Mouse (Mus musculus) hindbrain, embryonic 13.5 days (tissue): ENCODE measurements around the gene Bud31. TPM values are rescaled to one million over a fixed set of nuclear protein-coding genes. Genes with fewer than 3 reads are reported as not detected.
"Not testable (repeated sequence)": the region's sequence is repeated elsewhere in the genome, so short reads cannot be mapped to it uniquely, and the experiment has no call there.

Source experiments
- ATAC-seq: fragments of 200-750 bp; cut with Nextera tagmentation; 2 replicates; pipeline ENCODE4 v1.8.0; 2017; ENCODE audit warnings: moderate TSS enrichment; ENCODE audit not compliant: low FRiP score
- H3K27ac ChIP-seq: fragments of 300-500 bp; sonication (generic); 2 replicates; pipeline ENCODE4 v1.5.1; 2015; ENCODE audit warnings: inconsistent platforms, mild to moderate bottlenecking, moderate library complexity
- H3K27me3 ChIP-seq: fragments of 300-500 bp; sonication (generic); 2 replicates; pipeline ENCODE4 v1.6.1; 2015; ENCODE audit warnings: mild to moderate bottlenecking, inconsistent platforms
- H3K36me3 ChIP-seq: fragments of 300-500 bp; sonication (generic); 2 replicates; pipeline ENCODE4 v1.6.1; 2015; ENCODE audit warnings: mild to moderate bottlenecking, inconsistent platforms
- H3K4me1 ChIP-seq: fragments of 300-500 bp; sonication (generic); replicated peaks from 2 replicates; pipeline ENCODE4 v1.6.1; 2015; ENCODE audit warnings: inconsistent platforms
- H3K4me2 ChIP-seq: fragments of 300-500 bp; sonication (generic); 2 replicates; pipeline ENCODE4 v1.6.1; 2015; ENCODE audit warnings: inconsistent platforms, mild to moderate bottlenecking, moderate library complexity
- H3K4me3 ChIP-seq: fragments of 300-500 bp; sonication (generic); 2 replicates; pipeline ENCODE4 v1.5.1; 2015; ENCODE audit warnings: mild to moderate bottlenecking, inconsistent platforms
- H3K9ac ChIP-seq: fragments of 300-500 bp; sonication (generic); 2 replicates; pipeline ENCODE4 v1.6.1; 2015; ENCODE audit warnings: mild to moderate bottlenecking, inconsistent platforms
- H3K9me3 ChIP-seq: fragments of 300-500 bp; sonication (generic); 2 replicates; pipeline ENCODE4 v1.6.1; 2016; ENCODE audit warnings: inconsistent platforms
- WGBS: fragments of 180-500 bp; shearing (Covaris S2); methylation state at CpG from one replicate; pipeline ENCODE4 v1.1.7; 2015; 5-methylcytosine and 5-hydroxymethylcytosine counted together
- polyA plus RNA-seq: library from polyadenylated mRNA; unstranded; fragments of >200 nt; fragmentation: Nextera tagmentation; extraction: Ambion mirVana; gene quantifications from 2 replicates; pipeline ENCODE4 v1.2.1, GENCODE M21; 2015

Gene Bud31
- 213 and 218 TPM in 2 replicates for polyA plus RNA-seq

DNA sequence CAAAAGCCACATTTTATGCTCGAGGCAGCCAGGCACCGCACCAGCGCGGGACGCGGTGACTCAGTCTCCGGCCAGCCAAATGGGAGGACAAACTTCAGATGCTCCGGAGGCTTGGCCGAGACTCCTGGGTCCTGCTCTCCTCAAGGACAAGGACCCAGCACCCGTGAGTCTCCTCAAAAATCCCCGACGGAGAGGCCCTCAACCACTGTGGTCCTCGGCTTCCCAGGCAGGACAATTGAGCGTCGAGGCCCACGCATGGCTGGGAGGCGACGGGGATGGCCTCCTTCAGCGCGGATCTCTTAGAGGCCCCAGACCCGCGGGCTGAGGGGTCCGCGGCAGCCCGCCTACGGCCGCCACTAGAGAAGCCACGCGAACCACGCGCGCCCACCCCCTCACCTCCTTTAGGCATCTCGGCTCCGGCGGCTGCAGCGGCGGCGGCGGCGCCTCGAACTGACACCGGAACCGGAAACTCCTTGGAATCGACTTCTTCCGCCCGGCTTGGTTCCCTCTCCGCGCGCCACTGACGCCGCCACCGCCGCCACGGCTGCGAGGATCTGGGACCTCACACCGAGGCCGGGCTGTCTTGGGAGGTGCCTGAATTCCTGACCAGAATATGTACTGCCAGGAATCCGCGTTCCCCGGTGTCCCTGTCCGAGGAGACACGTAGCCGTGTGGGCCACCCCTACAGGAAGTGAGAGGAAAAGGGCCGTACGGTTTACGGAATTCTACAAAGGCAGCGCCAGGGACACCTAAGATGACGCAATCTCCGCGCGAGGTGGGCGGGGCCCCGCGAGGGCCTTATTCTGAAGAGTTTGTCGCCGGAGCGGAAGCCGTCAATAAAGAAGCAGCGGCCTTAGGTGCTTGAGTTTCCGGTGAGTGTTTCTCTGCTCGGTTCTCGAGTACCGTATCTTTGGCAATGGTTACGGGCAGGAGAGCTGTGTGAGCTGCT is at the start of gene Bud31, which contains the start of gene Pdap1:
Gene Bud31, plus strand, starts transcription at position 792 of the 949 bp plus-strand sequence.
Gene Pdap1, minus strand, starts transcription at position 668 of the 949 bp plus-strand sequence.
- peak within 1 kb of the TSS; percentile 94 for H3K4me2 ChIP-seq
- under 1% methylated on average over 84 of the region's 84 CpGs for WGBS
- no peaks in the 10 kb centered on the region for H3K27me3 ChIP-seq
- peak within 1 kb of the TSS; percentile 92 for H3K9ac ChIP-seq
- peak within 1 kb of the TSS; percentile 94 for H3K27ac ChIP-seq
- peak within 1 kb of the TSS; percentile 94 for H3K4me3 ChIP-seq
- peaks cover 61% of the 10 kb centered on the region for H3K36me3 ChIP-seq
- H3K4me1 ChIP-seq, result peaks cover 36% of the 10 kb centered on the region
- ATAC-seq, result peak; percentile 94
- H3K9me3 ChIP-seq, result no peaks in the 10 kb centered on the region

DNA sequence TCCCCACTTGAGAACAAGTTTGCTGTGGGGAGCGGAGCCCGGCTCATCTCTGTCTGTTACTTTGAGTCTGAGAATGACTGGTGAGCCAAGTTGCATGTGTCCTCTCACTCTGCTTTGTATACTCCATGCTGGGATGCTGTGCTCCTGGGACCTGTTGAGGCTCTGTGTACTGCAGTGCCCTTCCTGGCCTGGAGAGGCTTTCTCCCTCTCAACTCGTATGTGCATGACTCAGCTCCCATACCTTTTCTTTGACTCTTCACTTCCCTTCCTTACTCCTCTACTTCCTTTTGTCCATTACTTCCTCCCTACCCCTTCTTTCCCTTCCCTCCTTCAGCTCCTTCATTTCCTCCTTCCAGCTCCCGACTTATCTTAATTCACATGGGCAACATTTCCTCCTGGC is 44.0 kb upstream of the Bud31 start:
- Histone ChIP-seq H3K36me3 (peaks cover 97% of the 10 kb centered on the region), H3K4me2 (no peak overlapping the region), H3K9ac (no peak overlapping the region), H3K9me3 (no peaks in the 10 kb centered on the region), H3K27me3 (no peaks in the 10 kb centered on the region), H3K4me1 (no peaks in the 10 kb centered on the region), H3K4me3 (no peak overlapping the region), H3K27ac (no peak overlapping the region)
- 93% methylated on average over 4 of the region's 4 CpGs for WGBS
- ATAC-seq, result no peak

DNA sequence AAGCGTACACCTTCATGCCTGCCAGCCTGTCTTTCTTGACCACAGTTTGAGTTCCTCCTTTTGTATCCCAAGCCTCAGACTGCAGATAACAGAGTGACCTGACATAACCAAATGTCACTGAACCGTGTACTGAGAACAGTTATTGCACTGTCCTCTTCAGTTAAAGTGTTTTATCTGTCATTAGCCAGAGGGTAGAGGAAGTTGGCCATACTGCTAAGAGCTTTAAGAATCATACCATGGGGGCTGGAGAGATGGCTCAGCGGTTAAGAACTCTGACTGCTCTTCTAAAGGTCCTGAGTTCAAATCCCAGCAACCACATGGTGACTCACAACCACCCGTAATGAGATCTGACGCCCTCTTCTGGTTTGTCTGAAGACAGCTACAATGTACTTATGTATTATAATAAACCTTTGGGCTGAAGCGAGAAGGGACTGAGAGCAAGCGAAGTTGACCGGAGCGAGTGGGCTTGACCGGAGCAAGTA is 41.8 kb upstream of the Bud31 start:
- WGBS, result 95% methylated on average over 10 of the region's 10 CpGs
- Histone ChIP-seq H3K9me3 (no peaks in the 10 kb centered on the region), H3K4me3 (no peak overlapping the region), H3K27me3 (no peaks in the 10 kb centered on the region), H3K36me3 (peaks cover 98% of the 10 kb centered on the region), H3K4me1 (no peaks in the 10 kb centered on the region), H3K27ac (no peak overlapping the region), H3K9ac (no peak overlapping the region), H3K4me2 (no peak overlapping the region)
- no peak for ATAC-seq

DNA sequence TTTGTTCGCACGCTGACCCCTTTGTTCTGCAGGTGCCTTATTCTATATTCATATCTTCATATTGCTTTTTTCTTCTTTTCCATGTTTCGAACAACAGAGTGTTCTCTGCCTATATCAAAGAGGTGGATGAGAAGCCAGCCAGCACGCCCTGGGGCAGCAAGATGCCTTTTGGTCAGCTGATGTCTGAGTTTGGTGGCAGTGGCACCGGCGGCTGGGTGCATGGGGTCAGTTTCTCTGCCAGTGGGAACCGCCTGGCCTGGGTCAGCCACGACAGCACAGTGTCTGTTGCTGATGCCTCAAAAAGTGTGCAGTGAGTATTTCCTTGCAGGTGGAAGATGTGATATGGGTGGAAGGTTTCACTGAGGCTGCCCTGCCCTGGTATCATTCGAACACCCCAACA is 39.2 kb upstream of the Bud31 start:
- Histone ChIP-seq H3K4me2 (no peak overlapping the region), H3K4me1 (no peaks in the 10 kb centered on the region), H3K9me3 (no peaks in the 10 kb centered on the region), H3K27ac (no peak overlapping the region), H3K27me3 (no peaks in the 10 kb centered on the region), H3K9ac (no peak overlapping the region), H3K36me3 (peaks cover 98% of the 10 kb centered on the region), H3K4me3 (no peak overlapping the region)
- 93% methylated on average over 9 of the region's 9 CpGs for WGBS
- ATAC-seq, result no peak

DNA sequence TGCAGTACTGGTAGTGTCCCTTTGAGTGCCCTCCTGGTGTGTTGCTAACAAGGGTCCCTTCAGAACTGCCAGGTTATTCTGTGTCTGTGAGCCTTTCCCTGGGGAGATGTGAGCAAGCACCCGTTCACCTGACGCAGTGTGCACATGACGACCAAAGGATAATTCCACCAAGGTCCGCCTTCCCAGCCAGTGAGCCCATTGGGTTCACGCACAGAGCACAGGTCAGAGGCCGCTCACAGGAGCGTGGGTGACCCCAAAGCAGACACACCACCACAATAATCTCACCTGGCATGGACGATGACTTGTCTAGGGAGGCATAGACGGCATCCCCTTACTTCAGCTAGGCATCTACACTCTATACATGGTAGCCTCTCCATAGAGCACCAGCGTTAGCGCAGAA is 38.7 kb upstream of the Bud31 start:
- 98% methylated on average over 11 of the region's 11 CpGs for WGBS

DNA sequence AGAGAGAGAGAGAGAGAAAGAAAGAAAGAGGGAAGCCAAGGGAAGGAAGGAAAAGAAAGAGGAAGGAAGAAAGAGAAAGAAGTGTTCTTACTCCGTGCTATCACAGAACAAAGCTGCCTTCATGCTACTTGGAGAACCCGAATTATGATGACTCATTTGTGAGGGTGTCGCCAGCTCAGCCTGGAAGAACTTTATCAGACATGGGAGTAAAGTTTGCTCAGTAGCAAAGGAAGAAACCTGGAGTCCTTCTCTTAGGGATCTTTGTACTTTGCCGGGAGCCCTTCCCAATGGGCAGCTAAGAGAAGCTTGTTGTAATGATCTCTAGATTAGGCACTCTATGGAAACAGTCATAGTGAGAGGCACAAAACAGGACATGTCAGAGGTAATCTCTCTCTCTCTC is 37.5 kb upstream of the Bud31 start:
- H3K4me1 ChIP-seq, result no peaks in the 10 kb centered on the region
- H3K9me3 ChIP-seq, result no peaks in the 10 kb centered on the region
- peaks cover 98% of the 10 kb centered on the region for H3K36me3 ChIP-seq
- no peak overlapping the region for H3K4me3 ChIP-seq
- H3K27me3 ChIP-seq, result no peaks in the 10 kb centered on the region
- no peak for ATAC-seq
- no peak overlapping the region for H3K4me2 ChIP-seq
- 98% methylated on average over 4 of the region's 4 CpGs for WGBS
- no peak overlapping the region for H3K27ac ChIP-seq
- H3K9ac ChIP-seq, result no peak overlapping the region

More for the DNA sequence above, 38.7 kb upstream of the Bud31 start:
- not testable (repeated sequence) for H3K4me2 ChIP-seq, H3K9ac ChIP-seq, H3K27ac ChIP-seq, ATAC-seq, H3K4me3 ChIP-seq, H3K4me1 ChIP-seq, H3K9me3 ChIP-seq, H3K27me3 ChIP-seq
- H3K36me3 ChIP-seq, result peaks cover 98% of the 10 kb centered on the region

DNA sequence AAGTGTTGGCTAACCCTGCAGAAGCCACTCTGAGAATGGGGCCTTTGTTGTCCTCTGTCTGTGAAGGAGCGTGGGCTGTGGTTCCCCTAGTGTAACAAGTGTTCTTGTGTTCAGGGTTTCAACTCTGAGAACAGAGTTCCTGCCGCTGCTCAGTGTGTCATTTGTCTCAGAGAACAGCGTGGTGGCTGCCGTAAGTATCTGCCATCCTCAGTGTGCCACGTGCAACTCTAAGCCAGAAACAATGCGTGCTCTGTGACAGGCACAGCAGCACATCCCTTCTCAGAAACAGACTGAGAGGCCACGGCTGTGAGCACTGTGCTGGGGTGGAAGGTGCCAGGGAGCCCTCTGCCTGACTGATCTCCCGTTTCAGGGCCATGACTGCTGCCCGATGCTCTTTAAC is 35.8 kb upstream of the Bud31 start:
- Histone ChIP-seq H3K9ac (no peak overlapping the region), H3K36me3 (peaks cover 98% of the 10 kb centered on the region), H3K4me3 (no peak overlapping the region), H3K27ac (no peak overlapping the region), H3K9me3 (no peaks in the 10 kb centered on the region), H3K27me3 (no peaks in the 10 kb centered on the region), H3K4me2 (no peak overlapping the region), H3K4me1 (no peaks in the 10 kb centered on the region)
- 77% methylated on average over 9 of the region's 9 CpGs for WGBS
- peak; percentile 52; the same call in 1 of the 2 replicates for ATAC-seq

DNA sequence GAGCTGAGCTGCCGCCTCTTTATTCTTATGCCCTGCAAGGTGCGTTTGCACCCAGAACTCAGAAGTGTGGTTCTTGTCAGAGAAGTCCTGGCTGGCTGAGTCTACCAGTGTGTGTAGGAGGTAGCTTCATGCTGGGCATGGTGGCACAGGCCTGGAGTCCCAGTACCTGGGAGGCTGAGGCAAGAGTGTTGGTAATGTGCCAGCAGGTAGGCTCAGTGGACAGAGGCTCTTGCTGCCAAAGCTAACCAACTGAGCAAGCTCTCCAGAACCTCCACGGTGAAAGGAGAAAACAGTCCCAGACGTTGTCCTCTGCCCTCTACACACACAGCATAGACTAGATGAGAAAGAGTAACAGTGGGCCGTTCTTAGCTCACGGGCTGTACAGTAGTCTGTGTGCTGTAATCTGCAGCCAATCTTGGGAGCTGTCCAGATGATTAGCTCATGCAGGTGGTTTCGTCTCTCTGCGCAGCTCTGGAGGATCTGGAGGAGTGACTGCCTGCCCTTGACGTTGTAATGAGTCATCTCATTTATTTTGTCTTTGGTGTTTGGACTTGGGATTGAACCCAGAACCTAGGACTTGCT is 34.4 kb upstream of the Bud31 start:
- Histone ChIP-seq H3K4me2 (no peak overlapping the region), H3K9ac (no peak overlapping the region), H3K36me3 (peaks cover 98% of the 10 kb centered on the region), H3K4me3 (no peak overlapping the region), H3K9me3 (no peaks in the 10 kb centered on the region), H3K27me3 (no peaks in the 10 kb centered on the region), H3K4me1 (no peaks in the 10 kb centered on the region), H3K27ac (no peak overlapping the region)
- no peak for ATAC-seq
- WGBS, result 97% methylated on average over 9 of the region's 9 CpGs

DNA sequence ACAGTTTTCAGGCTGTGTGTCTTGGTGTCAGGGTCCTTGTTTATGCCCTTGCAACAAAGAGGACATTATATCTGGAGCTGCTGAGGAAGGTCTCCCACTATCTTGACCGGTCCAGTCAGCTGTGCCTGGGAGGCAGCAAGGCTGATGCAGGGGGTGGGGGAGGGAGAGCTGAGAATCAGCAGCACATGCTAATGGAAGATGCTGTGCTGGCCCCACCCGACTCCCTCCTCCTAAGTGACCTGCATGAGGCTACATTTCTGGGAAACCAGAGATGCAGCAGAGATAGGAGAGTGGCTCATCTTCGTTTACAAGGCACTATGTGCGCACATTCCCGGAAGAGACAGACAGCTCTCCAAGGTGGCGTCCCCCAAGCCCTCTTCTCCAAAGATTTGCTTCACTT is 29.8 kb upstream of the Bud31 start:
- ATAC-seq, result no peak
- Histone ChIP-seq H3K9ac (no peak overlapping the region), H3K9me3 (no peaks in the 10 kb centered on the region), H3K4me3 (no peak overlapping the region), H3K4me2 (no peak overlapping the region), H3K36me3 (peaks cover 58% of the 10 kb centered on the region), H3K27me3 (peaks cover 27% of the 10 kb centered on the region), H3K4me1 (peaks cover 13% of the 10 kb centered on the region), H3K27ac (no peak overlapping the region)
- 89% methylated on average over 6 of the region's 6 CpGs for WGBS

DNA sequence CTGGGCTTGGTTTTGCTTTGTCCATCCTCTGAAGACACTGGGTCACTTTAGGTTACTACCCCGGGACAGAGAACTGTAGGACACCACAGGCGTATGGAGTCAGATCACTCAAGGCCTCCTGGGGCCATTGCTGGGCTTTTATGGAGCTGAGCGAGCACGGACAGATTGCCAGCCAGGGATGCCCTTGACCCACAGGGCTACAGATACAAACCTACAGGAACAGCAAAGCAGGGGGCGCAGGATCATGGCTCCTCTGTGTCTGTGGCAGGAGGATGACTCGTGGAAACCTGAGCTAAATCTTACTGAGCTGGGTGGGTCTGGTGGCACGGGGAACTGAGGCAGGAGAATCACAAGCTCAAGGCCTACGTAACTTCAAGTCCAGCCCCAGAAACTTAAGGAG is 27.6 kb upstream of the Bud31 start:
- Histone ChIP-seq H3K4me1 (peaks cover 13% of the 10 kb centered on the region), H3K9ac (no peak overlapping the region), H3K4me3 (no peak overlapping the region), H3K27me3 (peaks cover 35% of the 10 kb centered on the region), H3K36me3 (peaks cover 36% of the 10 kb centered on the region), H3K9me3 (no peaks in the 10 kb centered on the region), H3K4me2 (no peak overlapping the region), H3K27ac (no peak overlapping the region)
- 81% methylated on average over 8 of the region's 8 CpGs for WGBS
- ATAC-seq, result no peak

DNA sequence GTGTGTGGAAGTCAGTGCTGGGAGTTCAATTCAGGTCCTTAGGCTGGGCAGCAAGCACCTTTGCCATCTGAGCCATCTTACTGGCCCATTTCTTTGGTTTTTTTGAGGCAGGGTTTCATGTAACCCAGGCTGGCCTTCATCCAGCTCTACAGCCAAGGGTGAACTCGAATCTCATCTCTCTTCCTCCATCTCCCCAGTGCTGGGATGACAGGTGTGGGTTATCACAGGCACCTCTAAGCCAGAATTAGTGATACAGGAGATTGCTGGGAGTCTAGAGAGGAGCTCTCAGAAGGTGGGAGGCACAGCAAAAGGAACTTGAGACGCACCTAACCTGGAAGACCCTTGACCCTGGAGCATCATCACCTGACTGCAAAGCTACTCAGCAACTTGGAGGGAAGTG is 26.7 kb upstream of the Bud31 start:
- no peaks in the 10 kb centered on the region for H3K9me3 ChIP-seq
- peaks cover 16% of the 10 kb centered on the region for H3K4me1 ChIP-seq
- no peak overlapping the region for H3K9ac ChIP-seq
- peaks cover 35% of the 10 kb centered on the region for H3K27me3 ChIP-seq
- H3K36me3 ChIP-seq, result peaks cover 28% of the 10 kb centered on the region
- no peak overlapping the region for H3K27ac ChIP-seq
- H3K4me3 ChIP-seq, result peak overlapping the region; percentile 43
- peak overlapping the region; percentile 55; the same call in 1 of the 2 replicates for H3K4me2 ChIP-seq
- WGBS, result 64% methylated on average over 2 of the region's 2 CpGs
- no peak for ATAC-seq

DNA sequence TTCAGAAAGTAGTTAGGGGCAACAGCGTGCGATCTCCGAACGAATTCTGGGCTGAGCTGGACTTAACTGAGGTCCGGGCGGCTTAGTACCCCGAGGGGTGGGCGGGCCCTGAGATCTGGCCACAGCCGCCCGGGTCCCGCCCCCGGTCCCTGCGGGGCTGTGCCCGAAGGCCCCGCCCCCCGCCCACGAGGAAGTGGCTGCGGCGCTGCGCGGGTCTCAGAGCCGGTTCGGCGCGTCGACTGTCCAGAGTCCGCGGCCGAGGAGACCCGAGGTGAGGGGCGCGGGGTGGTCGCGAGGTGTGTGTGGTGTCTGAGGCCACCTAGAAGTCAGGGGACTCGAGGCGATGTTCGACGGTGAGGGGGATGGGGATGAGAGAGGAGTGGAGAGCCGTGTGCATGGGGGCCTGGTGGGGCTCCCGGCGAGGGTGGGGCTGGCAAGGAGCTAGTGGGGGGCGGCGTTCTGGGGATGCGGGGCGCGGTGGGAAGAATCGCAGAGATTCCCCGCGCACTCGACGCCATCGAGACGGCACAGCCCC is 26.0 kb upstream of the Bud31 start, which contains the start of gene Arpc1b:
Gene Arpc1b, plus strand, starts transcription at position 145 of the 535 bp plus-strand sequence.
- H3K4me3 ChIP-seq, result peak within 1 kb of the TSS; percentile 43
- peak within 1 kb of the TSS; percentile 67 for H3K9ac ChIP-seq

More for the DNA sequence above, 26.0 kb upstream of the Bud31 start, which contains the start of gene Arpc1b:
- Histone ChIP-seq H3K9me3 (no peaks in the 10 kb centered on the region; the same call in 1 of the 2 replicates), H3K27me3 (peaks cover 35% of the 10 kb centered on the region), H3K36me3 (peaks cover 21% of the 10 kb centered on the region), H3K4me1 (peaks cover 16% of the 10 kb centered on the region), H3K4me2 (peak within 1 kb of the TSS; percentile 55), H3K27ac (peak within 1 kb of the TSS; percentile 23; the same call in 1 of the 2 replicates)
- ATAC-seq, result peak; percentile 26; the same call in 1 of the 2 replicates
- WGBS, result 2% methylated on average over 39 of the region's 53 CpGs
